Mouse (Mus musculus) olfactory bulb, adult 2 months (tissue): ENCODE results near the gene Klhl22.

ENCODE experiments used
- CTCF ChIP-seq: fragments of 200-500 bp; IDR thresholded peaks from 2 replicates; pipeline ENCODE4 v1.5.1; 2012; ENCODE audit warnings: low read depth, mild to moderate bottlenecking, low read length, moderate library complexity; ENCODE audit not compliant: insufficient read depth
- POLR2A ChIP-seq: fragments of 200-500 bp; IDR thresholded peaks from 2 replicates; pipeline ENCODE4 v1.6.1; 2012; ENCODE audit warnings: mild to moderate bottlenecking, low read depth, low read length, moderate library complexity; ENCODE audit not compliant: insufficient read depth

DNA sequence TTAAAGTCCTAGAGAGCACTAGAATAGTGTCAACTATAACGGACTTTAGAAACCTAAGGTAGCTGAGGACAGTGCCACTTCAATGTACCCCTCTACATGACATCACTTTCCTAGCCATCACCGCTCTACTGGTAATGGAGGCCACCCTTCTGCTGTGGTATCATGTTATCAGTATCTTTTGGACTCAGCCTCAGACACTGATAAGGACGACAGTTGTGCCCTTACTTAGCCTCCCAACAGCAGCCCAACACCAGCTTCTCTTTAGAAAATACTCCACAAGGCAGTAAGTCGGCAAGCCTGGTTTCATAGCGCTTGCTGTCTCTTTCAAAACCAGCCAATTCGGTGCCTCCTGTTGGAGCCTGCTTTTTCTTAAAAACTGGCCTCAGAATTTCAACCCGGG is 75.1 kb downstream of the Klhl22 start:
- TF ChIP-seq POLR2A (no peak), CTCF (no peak)
